In genomic region chr6:84134722-84135394, GRCm38 (mm10) we compare ENCODE assay signal across 8 mouse cellular contexts.
DNase-seq lines count a peak whose midpoint lies in the region; TF ChIP-seq lines count a peak whose summit lies in the region.

No protein-coding gene starts in this region.

- H3K27ac ChIP-seq in forebrain, embryonic 10.5 days = peak overlapping the region; percentile 79
- peak overlapping the region; percentile 78 for H3K27ac ChIP-seq in layer of hippocampus, adult 2 months

- TF ChIP-seq POLR2A in brain, embryonic 14.5 days (IDR thresholded peaks at IDR 0.05; ENCODE audit: borderline replicate concordance, extremely low read depth, insufficient read depth, insufficient read length, poor library complexity, severe bottlenecking) = no peak

- DNase-seq in MN1 (ENCODE audit: low spot score) = peak; percentile 76
- DNase-seq in brain, embryonic 14.5 days (ENCODE audit: low read depth) = peak; percentile 83
- DNase-seq in forebrain, embryonic 10.5 days (ENCODE audit: extremely low spot score, low spot score) = peak; percentile 17
- peak; percentile 30 to 55 for DNase-seq in layer of hippocampus, adult 2 months (ENCODE audit: low spot score in 2 of 2)
- DNase-seq in mesoderm, embryonic 11.5 days (ENCODE audit: low read depth, low spot score) = peak; percentile 56
- DNase-seq in thymus, postnatal 4 days = no peak
- no peak for DNase-seq in adrenal gland, postnatal 10 days
- no peak for DNase-seq in thymus, postnatal 36 days

- WGBS in forebrain, embryonic 10.5 days = 63% methylated on average over 23 of the region's 23 CpGs

- H3K9me3 ChIP-seq in forebrain, embryonic 10.5 days = no peaks in the 10 kb centered on the region

- no peaks in the 10 kb centered on the region for H3K27me3 ChIP-seq in forebrain, embryonic 10.5 days (ENCODE audit: poor library complexity, severe bottlenecking)

- peaks cover 13% of the 10 kb centered on the region for H3K4me1 ChIP-seq in forebrain, embryonic 10.5 days

- H3K36me3 ChIP-seq in forebrain, embryonic 10.5 days (replicated peaks) = no peaks in the 10 kb centered on the region

- H3K4me3 ChIP-seq in forebrain, embryonic 10.5 days = no peak overlapping the region; the same call in 1 of the 2 replicates
- H3K4me3 ChIP-seq in layer of hippocampus, adult 2 months = no peak overlapping the region

- no peak for TF ChIP-seq CTCF in brain, embryonic 14.5 days (IDR thresholded peaks at IDR 0.05; ENCODE audit: borderline replicate concordance, extremely low read depth, insufficient read depth, insufficient read length)
- TF ChIP-seq CTCF in layer of hippocampus, adult 2 months (conservative IDR thresholded peaks at IDR 0.05) = no peak

Comparison
In these comparisons a context has a peak if more than half of its experiments do, and no peak if none do; other contexts are left out.
1. DNase-seq: peak in MN1 (single experiment), brain, embryonic 14.5 days (single experiment), forebrain, embryonic 10.5 days (single experiment), layer of hippocampus, adult 2 months (2 of 2) and mesoderm, embryonic 11.5 days (single experiment); none in thymus, postnatal 4 days (single experiment), adrenal gland, postnatal 10 days (single experiment) and thymus, postnatal 36 days (0 of 2).